Mouse (Mus musculus) frontal cortex, postnatal 10 days (tissue): ENCODE results near the gene Pfkfb2.
"Not testable (repeated sequence)": the region's sequence is repeated elsewhere in the genome, so short reads cannot be mapped to it uniquely, and the experiment has no call there.

Experiments used
- DNase-seq, 2 experiments: peaks; one replicate each; pipeline ENCODE4 v3.0.0; 2022; ENCODE audit warnings: low spot score in 2 of 2, mixed read lengths in 1 of 2

The Pfkfb2 gene

DNA sequence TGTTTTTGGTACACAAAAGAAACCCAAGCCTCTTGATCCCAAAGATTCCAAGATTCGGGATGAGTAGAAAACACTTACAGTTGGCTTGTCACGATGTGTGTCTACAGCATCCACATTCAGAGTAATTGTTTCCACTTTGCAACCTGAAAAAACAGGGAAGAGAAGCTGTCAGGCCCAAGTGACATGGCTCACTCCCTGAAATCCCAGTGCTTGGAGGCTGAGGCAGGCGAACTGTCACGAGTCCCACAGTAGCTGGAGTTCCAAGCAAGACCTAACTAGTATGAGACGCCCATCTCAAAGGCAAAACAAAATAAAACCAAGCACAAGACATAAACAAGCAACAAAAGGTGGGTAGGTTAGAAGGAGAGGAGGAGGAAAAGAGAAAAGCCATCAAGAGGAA, 30.5 kb downstream of the Pfkfb2 start:
- DNase-seq: no peak

DNA sequence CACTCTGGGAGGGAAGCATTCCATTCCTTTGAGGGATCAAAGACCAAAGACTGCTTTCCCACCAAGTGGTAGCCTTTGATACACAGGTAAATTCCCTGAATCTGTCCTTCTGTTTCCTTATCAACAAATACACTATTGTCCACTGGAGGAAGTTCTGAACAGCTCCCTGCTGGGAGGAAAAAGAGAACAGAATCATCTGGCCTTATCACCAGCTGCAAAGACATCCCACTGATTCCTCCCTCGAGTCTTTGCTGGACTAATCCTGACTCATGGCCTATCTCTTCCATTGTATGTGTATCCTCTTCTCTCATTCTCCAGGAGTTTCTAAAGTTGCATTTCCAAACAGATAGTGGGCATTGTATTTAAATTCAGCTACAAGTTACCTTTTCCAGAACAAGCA, 45.1 kb downstream of the Pfkfb2 start:
- DNase-seq: no peak

DNA sequence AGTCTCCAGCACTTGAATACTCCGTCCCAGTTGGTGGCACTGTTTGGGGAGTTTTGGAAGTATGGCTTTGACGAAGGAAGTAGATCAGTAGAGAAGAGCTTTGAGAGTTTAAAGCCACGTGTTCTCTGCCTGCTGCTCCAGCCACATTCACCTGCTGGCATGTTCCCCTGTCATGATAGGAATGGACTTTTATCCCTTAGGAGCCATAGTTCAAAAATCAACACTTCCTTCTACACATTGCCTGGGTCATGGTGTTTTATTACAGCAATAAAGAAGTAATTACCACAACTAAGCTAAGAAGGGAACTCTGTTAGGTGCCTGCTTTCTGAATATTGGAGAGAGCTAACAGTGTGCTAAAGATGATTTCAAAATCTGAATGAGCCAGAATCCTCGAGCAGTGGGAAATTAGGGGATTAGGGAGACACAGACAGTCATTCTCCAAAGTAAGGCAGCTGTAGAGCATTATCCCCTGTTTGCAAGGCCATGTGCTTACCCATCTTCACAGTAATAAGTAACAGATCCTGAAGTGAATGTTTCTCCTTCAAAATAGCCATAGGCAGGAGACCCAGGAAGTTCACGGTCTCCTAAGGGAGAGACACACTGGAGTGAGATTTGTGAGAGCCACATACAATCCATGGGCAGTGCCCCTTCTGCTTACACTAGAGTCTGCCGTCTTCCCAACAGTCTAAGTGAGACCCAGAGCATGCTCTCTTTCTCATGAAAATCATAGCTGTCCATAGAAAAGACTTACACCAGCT, 47.2 kb downstream of the Pfkfb2 start:
- no peak for DNase-seq

DNA sequence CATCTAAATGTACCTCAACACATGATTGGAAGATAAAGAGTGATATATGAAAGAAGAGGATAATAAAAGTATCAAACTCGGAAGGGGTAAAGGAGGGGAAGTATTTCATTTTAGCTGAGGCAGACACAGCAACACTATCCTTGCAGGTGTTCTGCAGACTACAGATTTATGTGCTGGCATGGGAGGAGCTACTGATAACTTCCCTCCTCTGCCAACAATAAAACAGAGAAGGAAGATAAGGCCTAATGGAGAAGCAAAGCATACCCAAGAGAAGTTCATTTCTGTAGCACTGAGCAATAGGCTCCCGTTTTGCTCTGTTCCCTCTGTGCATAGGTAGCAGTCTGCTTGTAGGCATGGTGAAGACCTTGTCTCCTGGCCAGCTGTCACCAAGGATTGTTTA, 48.0 kb downstream of the Pfkfb2 start:
- no peak for DNase-seq

DNA sequence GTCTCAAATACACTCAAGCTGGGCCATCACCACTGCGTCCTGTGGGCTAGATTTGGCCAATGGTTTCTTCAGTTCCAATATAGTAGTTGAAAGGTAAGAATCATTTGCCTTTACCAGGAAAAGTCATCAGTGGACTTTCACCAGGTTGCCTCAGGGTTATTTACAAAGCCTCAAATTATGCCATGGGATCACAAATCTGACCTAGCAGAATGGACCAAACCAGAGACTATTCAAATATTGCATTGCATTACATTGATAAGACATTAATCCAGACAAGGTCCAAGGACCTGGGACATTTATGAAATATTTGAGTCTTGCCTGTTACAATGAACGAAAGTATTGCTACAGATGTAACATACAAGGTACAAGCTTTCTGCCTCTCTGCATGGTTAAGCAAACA, 50.5 kb downstream of the Pfkfb2 start:
- DNase-seq: no peak

DNA sequence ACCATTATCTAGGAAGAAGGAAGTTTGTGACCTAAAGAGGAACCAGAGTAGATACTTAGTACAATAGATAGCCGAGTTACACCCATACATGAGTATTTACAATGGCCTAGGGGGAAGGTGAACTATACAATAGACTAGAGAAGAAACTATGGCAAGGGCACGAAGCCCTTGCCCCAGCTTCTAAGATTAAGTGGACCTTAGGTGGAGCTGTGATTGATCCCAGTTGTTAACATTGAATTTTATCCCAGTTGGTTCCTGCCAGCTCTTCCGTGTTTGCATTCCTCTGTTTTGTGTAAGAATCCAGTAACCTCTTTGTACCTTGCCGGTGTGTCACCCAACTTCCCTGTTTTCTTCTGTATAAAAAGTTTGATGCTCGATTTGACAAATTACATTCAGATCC, 65.5 kb downstream of the Pfkfb2 start:
- DNase-seq: not testable (repeated sequence)

DNA sequence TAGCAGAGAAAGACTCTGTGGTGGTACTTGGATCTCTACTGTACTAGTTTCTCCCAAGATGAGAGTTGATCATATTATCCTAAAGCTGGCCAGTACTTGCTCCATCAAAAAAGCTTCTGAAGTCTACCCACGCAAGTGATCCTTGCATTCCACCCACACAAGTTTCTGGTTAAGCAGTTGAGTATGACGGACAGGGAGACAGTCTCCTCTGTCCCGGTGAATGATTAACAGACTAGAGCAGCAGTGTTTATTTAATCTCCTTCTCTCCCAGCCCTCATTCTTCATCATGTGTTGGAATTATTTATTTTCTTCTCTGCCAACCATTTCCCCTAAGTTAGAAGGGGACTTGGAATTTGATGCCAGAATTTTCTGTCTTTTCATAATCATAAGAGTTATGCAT, 67.6 kb downstream of the Pfkfb2 start, which contains the start of gene C4bp:
Gene C4bp, minus strand, starts transcription at position 179 of the 400 bp plus-strand sequence.
- DNase-seq: no peak

DNA sequence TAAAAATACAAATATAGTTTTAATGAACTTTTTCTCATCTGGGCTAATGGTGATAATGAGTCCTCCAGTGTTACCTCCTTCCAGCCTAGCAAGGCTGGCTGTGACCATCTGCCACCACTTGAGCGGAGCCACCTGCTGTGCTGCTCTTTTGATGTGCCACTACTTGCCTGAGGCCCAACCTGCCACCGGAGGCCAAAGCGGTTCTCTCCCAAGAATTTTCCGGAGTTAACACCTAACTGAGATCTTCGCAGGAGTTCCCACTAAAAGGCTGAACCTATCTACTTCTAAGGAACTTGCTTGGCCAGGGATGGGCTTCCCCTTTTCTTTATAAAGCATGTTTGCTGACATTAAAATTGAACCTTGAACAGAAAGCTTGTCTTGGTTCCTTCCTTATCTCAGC, 69.4 kb downstream of the Pfkfb2 start:
- DNase-seq: not testable (repeated sequence)

DNA sequence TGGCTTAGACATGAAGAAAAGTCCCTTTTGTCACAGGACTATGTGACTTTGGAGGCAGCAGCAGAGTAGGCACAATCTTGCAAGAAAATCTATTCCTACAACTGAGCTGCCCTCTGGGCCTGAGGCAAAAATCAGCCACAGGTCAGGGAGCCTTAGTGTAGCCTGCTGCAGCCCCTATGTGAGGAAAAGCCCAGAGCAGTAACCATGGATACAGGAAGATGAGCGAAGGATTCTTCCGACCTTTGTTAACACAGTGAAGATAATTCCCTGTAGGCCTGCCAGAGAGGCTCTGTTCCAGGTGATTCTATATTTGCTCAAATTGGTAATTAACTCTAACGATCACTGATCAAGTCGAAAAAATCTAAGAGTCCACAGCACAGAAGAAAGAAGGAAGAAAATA, 85.0 kb downstream of the Pfkfb2 start:
- DNase-seq: no peak

DNA sequence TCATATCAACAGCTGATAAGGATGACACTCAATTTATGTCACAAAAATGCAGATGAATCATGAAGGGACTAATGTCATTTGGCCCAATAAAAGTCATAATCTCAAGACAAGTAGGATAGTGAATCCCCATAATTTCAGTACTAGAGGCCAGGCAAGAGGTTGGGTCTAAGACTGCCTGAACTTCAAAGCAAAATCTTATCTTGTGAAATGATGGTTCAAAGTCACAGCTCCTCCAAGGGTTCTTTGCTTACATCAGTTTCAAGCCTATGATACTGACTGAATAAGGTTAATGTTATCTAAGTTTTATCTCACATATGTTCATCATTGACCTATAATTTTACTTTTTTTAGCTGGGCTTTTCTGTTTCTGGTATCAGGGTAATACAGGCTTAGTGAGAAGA, 88.1 kb downstream of the Pfkfb2 start:
- no peak for DNase-seq
